Mouse (Mus musculus): Measurements from ENCODE around the gene Aaed1. TPM values are rescaled to one million over a fixed set of nuclear protein-coding genes. Genes with fewer than 3 reads are reported as not detected.
A peak's percentile ranks its signal among the peaks of the same experiment; 100 is the strongest.

The Aaed1 gene
- polyA plus RNA-seq, 1 experiment from 2014 or later, result 47.9 TPM

GRCm38 (mm10) chr13:64275754-64276127 is 36.8 kb downstream of the Aaed1 start:
- WGBS, result 25% methylated on average over 9 of the region's 9 CpGs

GRCm38 (mm10) chr13:64274879-64275753 is 37.4 kb downstream of the Aaed1 start, which contains the start of gene Cdc14b:
Gene Cdc14b, minus strand, starts transcription at chr13:64275290.
- peak; percentile 88 for DNase-seq (ENCODE audit: low spot score)
- Histone ChIP-seq H3K36me3 (ENCODE audit: control insufficient read depth, insufficient read depth, low read length) (no peaks in the 10 kb centered on the region), H3K4me3 (ENCODE audit: low read depth, low read length) (peak within 1 kb of the TSS; percentile 68), H3K9me3 (ENCODE audit: control insufficient read depth, low read length) (no peaks in the 10 kb centered on the region), H3K27me3 (ENCODE audit: control insufficient read depth, insufficient read depth, low read length) (no peaks in the 10 kb centered on the region), H3K9ac (ENCODE audit: low read length) (peak within 1 kb of the TSS; percentile 69), H3K4me1 (replicated peaks; ENCODE audit: control insufficient read depth, insufficient read depth) (0 out of 2 replicates have a peak, but pooled peaks cover 4% of the 10 kb centered on the region), H3K4me2 (replicated peaks; ENCODE audit: low read depth) (peak within 1 kb of the TSS; percentile 100), H3K27ac (replicated peaks) (0 out of 2 replicates have a peak within 1 kb of the TSS, but pooled peaks have one; percentile 2)
- peak; percentile 89 for ATAC-seq (ENCODE audit: low FRiP score, low TSS enrichment)
- WGBS, result 1% methylated on average over 57 of the region's 57 CpGs
- TF ChIP-seq EP300 (optimal IDR thresholded peaks at IDR 0.05) (no peak), CTCF (IDR thresholded peaks at IDR 0.05; ENCODE audit: low read depth) (no peak)

More at GRCm38 (mm10) chr13:64275754-64276127, 36.8 kb downstream of the Aaed1 start:
- no peak overlapping the region for H3K27ac ChIP-seq (replicated peaks)
- peak overlapping the region; percentile 100 for H3K4me2 ChIP-seq (replicated peaks; ENCODE audit: low read depth)
- 0 out of 2 replicates have a peak, but pooled peaks cover 4% of the 10 kb centered on the region for H3K4me1 ChIP-seq (replicated peaks; ENCODE audit: control insufficient read depth, insufficient read depth)
- DNase-seq (ENCODE audit: low spot score), result peak; percentile 29
- H3K36me3 ChIP-seq (ENCODE audit: control insufficient read depth, insufficient read depth, low read length), result no peaks in the 10 kb centered on the region
- ATAC-seq (ENCODE audit: low FRiP score, low TSS enrichment), result peak; percentile 33; the same call in 1 of the 2 replicates
- H3K9ac ChIP-seq (ENCODE audit: low read length), result peak overlapping the region; percentile 69; the same call in 1 of the 2 replicates
- H3K9me3 ChIP-seq (ENCODE audit: control insufficient read depth, low read length), result no peaks in the 10 kb centered on the region
- peak overlapping the region; percentile 68 for H3K4me3 ChIP-seq (ENCODE audit: low read depth, low read length)
- H3K27me3 ChIP-seq (ENCODE audit: control insufficient read depth, insufficient read depth, low read length), result no peaks in the 10 kb centered on the region
- TF ChIP-seq EP300 (optimal IDR thresholded peaks at IDR 0.05) (no peak), CTCF (IDR thresholded peaks at IDR 0.05; ENCODE audit: low read depth) (no peak)

- Histone ChIP-seq H3K4me3 (ENCODE audit: low read depth, low read length) (peak overlapping the region; percentile 68), H3K4me1 (replicated peaks; ENCODE audit: control insufficient read depth, insufficient read depth) (0 out of 2 replicates have a peak, but pooled peaks cover 4% of the 10 kb centered on the region), H3K9ac (ENCODE audit: low read length) (peak overlapping the region; percentile 69), H3K27ac (replicated peaks) (no peak overlapping the region), H3K36me3 (ENCODE audit: control insufficient read depth, insufficient read depth, low read length) (no peaks in the 10 kb centered on the region), H3K4me2 (replicated peaks; ENCODE audit: low read depth) (peak overlapping the region; percentile 100), H3K9me3 (ENCODE audit: control insufficient read depth, low read length) (no peaks in the 10 kb centered on the region), H3K27me3 (ENCODE audit: control insufficient read depth, insufficient read depth, low read length) (no peaks in the 10 kb centered on the region)
- DNase-seq (ENCODE audit: low spot score), result peak; percentile 55
- ATAC-seq (ENCODE audit: low FRiP score, low TSS enrichment), result peak; percentile 72
- WGBS, result 1% methylated on average over 88 of the region's 95 CpGs
- TF ChIP-seq CTCF (IDR thresholded peaks at IDR 0.05; ENCODE audit: low read depth) (no peak), EP300 (optimal IDR thresholded peaks at IDR 0.05) (no peak)
These were observed 38.3 kb downstream of the Aaed1 start for GRCm38 (mm10) chr13:64273891-64274844.

- no peak overlapping the region for H3K9ac ChIP-seq (ENCODE audit: low read length)
- ATAC-seq (ENCODE audit: low FRiP score, low TSS enrichment) (no peak), DNase-seq (ENCODE audit: low spot score) (no peak)
- H3K9me3 ChIP-seq (ENCODE audit: control insufficient read depth, low read length), result no peaks in the 10 kb centered on the region
- peak overlapping the region; percentile 68; the same call in 1 of the 2 replicates for H3K4me3 ChIP-seq (ENCODE audit: low read depth, low read length)
- 0 out of 2 replicates have a peak, but pooled peaks cover 4% of the 10 kb centered on the region for H3K4me1 ChIP-seq (replicated peaks; ENCODE audit: control insufficient read depth, insufficient read depth)
- peak overlapping the region; percentile 100; the same call in 1 of the 2 replicates for H3K4me2 ChIP-seq (replicated peaks; ENCODE audit: low read depth)
- 38% methylated on average over 8 of the region's 8 CpGs for WGBS
- H3K27ac ChIP-seq (replicated peaks), result no peak overlapping the region
- TF ChIP-seq CTCF (IDR thresholded peaks at IDR 0.05; ENCODE audit: low read depth), result no peak
- TF ChIP-seq EP300 (optimal IDR thresholded peaks at IDR 0.05), result no peak
- no peaks in the 10 kb centered on the region for H3K36me3 ChIP-seq (ENCODE audit: control insufficient read depth, insufficient read depth, low read length)
- H3K27me3 ChIP-seq (ENCODE audit: control insufficient read depth, insufficient read depth, low read length), result no peaks in the 10 kb centered on the region
These were observed 39.2 kb downstream of the Aaed1 start for GRCm38 (mm10) chr13:64273352-64273751.

GRCm38 (mm10) chr13:64268384-64268783 is 44.1 kb downstream of the Aaed1 start:
- Histone ChIP-seq H3K4me1 (replicated peaks; ENCODE audit: control insufficient read depth, insufficient read depth) (no peaks in the 10 kb centered on the region), H3K4me3 (ENCODE audit: low read depth, low read length) (no peak overlapping the region), H3K9ac (ENCODE audit: low read length) (no peak overlapping the region), H3K4me2 (replicated peaks; ENCODE audit: low read depth) (no peak overlapping the region), H3K27me3 (ENCODE audit: control insufficient read depth, insufficient read depth, low read length) (no peaks in the 10 kb centered on the region), H3K27ac (replicated peaks) (no peak overlapping the region), H3K9me3 (ENCODE audit: control insufficient read depth, low read length) (no peaks in the 10 kb centered on the region), H3K36me3 (ENCODE audit: control insufficient read depth, insufficient read depth, low read length) (no peaks in the 10 kb centered on the region)
- ATAC-seq (ENCODE audit: low FRiP score, low TSS enrichment) (no peak), DNase-seq (ENCODE audit: low spot score) (no peak)
- TF ChIP-seq EP300 (optimal IDR thresholded peaks at IDR 0.05), result no peak
- 62% methylated on average over 4 of the region's 4 CpGs for WGBS
